Mouse (Mus musculus) adrenal gland, postnatal 36 days (tissue): ENCODE results near the gene Abca2. TPM values are rescaled to one million over a fixed set of nuclear protein-coding genes. Genes with fewer than 3 reads are reported as not detected.

Source experiments
- DNase-seq, 2 experiments: peaks; one replicate each; pipeline ENCODE4 v3.0.0; 2021; ENCODE audit warnings: mixed read lengths in 1 of 2
- total RNA-seq, 2 experiments: library from RNA; stranded (reverse); gene quantifications; 2 replicates each; pipeline ENCODE4 v1.2.3; 2021

The Abca2 gene
- total RNA-seq, 2 experiments from 2014 or later = 29.7 to 36.4 TPM

DNA sequence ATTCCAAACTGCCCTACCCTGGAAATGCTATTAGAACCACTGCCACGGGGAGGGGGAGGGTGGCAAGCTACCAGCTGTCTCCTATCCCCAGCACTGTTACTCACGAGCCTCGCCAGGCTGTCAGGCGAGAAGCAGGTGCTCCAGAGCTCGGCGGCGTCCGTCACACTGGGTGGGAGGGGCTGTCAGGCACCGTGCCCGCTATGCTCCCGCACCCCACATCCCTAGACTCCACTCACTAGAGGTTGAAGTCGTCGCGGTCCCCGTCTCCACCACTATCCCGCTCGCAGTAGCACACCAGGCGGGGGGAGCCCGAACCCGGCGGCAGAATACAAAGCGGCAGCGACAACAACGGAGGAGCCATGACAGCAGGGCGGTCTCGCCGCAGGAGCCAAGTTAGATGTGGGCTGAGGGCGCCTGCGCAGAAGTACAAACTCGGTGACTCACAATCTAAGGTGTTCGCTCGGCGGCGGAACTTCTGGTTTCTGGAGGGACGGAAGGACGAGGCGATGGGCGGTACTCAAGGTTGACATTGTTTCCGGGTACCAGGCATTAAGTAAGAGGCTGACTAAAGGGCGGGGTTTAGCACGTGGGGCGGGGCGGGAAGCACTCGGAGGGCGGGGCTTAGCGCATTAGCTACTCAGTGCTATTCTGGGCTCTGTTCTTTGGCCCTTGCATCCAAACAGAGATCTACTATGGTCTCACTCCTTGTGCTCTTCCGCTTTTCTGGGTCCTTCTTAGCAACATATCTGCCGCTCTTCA, 32.2 kb downstream of the Abca2 start, which contains the start of gene Paxx:
Paxx (minus strand) TSS at position 544 of the 759 bp plus-strand sequence.
- peak; percentile 93 for DNase-seq

DNA sequence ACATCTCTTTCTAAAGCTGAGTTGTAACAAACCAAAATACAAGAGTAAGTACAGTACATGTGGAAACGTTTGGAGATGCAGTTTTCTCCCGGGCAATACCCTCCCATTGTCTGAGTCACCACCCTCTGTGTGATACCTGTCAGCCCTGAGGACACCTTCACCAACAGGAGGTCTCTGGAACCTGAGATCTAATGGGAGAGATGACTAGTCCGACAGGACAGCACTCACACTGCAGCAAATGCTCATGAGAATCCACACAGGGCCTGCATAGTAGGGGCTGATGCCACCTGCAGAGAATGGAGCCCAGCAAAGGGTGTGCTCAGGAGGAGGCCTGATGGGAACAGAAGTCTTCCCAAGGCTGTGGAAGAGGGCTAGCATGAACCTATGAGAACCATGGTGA, 32.9 kb downstream of the Abca2 start:
- no peak for DNase-seq

DNA sequence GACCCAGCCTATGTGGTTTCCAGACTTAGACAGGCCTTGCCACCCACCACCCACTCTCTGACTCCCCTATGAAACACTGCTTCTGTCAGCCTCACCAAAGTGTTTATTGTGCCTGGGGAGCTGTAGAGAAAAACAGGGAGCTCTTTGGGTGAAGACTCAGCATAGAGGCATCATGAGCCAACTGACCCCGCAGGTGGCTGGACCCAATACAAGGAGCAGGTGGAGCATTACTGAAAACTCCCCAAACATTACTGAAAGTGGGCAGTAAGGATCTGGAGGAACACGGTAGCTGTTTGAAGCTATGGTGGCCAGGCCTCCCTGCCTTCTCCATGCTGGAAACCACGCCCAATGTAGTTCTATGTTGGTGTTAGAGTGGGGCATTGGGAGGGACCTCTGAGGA, 35.1 kb downstream of the Abca2 start:
- no peak for DNase-seq

DNA sequence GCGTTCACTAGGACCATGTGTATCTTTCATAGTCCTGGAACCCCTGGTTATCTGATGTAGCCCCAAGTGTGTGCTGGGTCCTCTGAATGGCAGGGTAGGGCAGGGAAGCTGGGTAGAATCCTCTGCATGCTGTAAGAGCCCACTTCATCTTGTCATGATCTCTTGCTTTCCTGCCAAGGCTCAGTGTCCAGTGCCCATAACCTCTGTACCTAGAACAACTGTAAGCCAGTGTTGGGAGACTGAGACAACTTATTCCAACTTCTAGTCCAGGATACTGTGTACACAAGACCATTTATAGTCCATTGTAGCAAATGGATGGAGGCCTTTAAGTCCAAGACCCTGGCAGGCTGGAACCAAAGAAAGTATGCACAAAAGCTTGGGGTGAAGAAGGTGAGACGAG, 36.8 kb downstream of the Abca2 start:
- DNase-seq = no peak

DNA sequence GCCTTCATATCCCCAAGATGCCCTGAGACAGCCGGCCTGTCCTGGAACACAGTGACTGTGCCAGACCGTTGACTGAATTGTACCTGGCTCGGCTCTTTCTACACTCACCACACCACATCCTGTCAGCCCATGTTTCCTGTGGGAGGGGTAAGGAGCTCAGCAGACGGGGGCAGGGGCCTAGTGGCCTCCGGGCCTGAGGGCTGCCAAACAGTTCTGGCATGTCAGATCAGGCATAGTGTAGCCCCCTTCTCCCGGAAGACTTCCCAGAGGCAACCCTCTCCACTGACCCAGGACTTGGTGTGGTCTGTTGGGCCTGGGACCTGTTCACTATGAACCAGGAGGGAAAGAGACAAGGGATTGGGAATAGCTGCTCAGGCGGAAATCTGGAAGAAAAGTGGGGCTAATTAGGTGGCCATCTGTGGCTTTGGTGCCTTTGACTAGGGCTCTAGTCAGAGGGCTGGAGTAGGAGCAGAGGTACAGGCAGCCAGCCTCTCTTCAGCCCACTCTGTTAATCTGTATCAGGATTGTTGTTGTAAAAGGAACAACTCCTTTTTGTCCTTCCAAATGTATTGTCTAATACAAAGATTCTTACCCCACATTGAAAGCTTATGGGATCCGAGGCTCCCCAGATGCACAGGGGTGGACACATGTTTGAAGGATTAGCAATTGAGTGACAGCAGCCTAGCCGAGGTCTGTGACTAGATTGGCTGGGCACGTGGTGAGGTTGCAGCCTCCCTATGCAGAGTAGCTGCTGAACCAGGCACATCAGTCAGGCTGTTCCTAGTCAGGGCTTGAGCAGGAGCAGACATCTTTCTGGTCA, 37.5 kb downstream of the Abca2 start:
- DNase-seq = no peak

DNA sequence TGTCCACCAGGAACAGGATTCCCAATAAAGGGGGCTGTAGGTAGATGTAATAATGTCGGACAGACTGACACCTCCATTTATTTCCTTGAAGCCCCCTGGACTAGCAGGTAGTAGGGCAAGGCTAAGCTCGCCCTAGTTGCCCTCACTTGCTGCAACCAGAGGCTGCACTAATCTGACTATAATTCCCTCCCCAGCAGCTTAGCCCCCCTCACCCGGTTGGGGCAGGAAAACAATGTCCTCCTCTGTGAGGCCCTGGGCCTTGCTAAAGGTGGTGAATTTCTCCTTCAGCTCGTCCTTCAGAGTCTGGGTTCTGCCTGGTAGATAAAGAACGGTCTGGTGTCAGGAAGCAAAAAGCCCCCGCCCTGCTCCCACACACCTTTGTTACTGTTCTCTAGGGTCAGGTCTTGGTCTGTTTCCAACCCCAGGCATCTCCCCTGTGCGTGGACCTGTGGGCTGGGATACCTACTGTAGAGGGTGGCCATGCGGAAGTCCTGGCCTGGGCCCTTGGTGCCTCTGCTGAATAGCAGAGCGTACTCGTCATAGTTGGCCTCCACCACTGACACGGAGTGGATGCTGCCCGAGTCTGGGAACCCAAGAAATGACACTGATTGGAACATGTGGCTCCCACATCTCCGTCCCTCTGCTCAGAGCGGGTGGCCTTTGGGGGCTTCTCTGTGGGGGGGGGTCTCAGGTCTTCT, 39.3 kb downstream of the Abca2 start:
- no peak for DNase-seq

DNA sequence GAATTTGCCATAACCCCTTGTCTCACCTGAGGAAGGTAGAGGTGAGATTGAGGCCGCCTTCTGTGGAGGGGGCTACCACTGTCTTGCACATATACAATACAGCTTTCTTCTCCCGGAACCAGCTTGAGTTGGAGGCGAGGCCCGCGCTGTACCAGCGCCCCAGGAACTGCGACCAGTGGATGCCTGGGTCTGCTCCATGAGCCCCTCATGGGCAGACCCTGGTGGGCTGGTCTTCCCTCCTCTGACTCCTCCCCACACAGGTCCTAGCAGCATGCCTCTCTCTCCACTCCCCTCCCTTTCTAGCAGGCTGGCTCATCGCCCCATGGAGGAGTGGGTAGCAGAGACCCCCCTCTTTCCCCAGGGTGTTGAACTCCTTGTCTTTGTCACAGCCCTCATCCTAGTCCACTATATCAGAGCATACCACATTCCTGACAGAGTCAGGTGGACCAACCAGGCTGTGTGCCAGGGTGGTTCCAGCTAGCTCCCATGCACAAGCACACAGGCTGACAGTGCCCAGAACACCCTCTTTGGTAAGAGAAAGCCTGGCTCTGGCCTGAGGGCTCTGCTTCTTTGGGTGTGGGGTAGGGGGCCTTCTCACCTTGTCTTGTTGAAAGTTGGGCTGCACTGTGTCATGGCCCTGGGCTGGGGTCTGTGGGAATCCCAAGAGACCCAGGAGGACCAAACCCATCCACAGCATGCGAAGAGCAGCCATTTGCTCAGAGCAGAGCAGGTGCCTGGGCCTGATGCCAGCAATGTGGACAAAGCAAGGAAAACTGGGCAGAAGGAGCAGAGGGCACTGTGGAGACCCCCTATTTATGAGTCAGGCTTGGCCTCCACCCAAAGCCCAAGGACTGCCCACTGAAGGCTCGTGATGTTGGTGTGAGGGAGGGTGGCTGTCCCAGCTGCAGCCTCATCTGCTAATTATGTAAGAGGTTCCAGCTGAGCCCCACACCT, 40.7 kb downstream of the Abca2 start:
- DNase-seq = peak in 1 of 2 experiments; percentile 19

DNA sequence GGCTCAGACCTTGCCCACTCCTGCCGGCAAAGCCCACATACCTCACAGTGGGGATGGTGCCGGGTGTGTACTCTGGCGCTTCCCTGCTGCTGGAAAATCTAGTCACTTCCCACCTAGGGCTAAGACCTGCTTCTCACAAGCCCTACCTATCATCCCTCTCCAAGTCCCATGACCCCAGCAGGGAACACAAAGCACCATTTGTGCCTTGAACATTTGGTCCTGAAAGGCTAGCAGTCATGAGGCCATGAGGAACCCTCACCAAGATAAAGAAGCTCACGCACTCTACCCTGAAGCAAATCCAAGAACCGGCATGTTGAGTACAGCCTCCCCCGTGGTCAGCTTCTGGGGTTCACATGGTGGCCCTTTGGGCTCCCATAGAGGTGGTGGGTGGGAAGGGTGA, 41.5 kb downstream of the Abca2 start, which contains the start of gene Ptgds:
Ptgds (minus strand) TSS at position 78 of the 400 bp plus-strand sequence.
- no peak for DNase-seq

DNA sequence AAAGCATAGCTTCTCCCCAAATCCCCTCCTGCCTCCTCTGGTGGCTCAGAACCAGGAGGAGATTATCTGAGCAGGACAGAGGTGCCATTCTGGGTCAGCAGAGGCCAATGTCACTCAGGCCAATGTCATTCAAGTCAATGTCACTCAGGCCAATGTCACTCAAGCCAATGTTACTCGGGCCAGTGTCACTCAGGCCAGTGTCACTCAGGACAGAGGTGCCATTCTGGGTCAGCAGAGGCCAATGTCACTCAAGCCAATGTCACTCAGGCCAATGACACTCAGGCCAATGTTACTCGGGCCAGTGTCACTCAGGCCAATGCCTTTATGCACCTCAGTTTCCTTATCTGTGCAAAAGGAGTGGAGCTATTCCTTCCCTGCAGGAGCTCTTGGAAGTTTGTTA, 44.0 kb downstream of the Abca2 start:
- DNase-seq = no peak

DNA sequence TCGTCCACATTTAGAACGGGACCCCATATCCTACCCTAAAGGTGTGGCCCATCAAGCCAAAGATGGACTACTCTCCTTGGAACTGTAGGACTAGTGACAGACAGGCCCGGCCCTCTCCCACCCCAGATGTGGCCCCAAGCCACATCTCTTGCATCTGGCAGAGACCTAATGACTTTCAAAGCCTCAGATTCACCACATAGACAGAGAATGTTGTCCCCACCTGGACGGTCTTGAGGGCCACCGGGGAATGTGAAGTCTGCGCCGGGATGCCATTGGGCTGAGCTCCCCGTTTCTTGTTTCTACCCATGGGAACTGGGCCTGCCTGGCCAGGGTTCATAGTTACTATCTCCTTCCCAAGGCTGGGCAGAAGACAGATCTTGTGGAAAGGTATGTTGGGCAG, 49.0 kb downstream of the Abca2 start:
- DNase-seq = no peak

DNA sequence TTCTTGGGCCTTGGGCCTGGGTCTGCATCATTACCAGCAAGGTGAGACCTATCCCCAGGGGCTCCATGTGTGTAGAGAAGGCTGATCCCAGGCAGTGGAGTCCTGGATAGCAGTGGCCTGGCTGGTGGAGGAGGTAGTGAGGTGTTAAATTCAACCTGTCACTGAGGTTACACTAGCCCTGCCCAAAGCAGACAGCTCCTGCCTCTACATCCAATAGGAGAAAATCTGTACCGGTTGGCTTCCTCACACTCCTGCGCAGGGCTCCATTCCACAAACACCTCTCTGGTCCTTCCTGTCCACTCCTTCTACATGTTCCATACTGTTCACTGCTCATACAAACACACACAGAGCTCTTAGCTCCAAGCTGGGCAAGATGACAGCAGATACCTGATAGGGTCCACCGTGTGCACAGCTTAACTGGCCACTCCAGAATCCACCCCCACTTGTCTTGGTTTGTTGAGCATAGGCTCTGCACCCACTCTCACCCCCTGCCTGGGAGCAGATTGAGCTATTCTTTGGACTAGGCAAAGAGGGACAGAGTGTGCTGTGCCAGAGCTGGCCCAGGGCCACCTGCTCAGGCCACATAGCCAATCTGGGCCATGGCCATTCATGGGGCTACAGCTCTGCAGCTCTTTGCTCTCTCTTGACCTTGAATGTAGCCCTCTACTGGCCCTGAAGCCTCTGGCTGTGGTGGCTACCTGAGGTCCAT, 49.6 kb downstream of the Abca2 start:
- DNase-seq = peak; percentile 77 to 81

DNA sequence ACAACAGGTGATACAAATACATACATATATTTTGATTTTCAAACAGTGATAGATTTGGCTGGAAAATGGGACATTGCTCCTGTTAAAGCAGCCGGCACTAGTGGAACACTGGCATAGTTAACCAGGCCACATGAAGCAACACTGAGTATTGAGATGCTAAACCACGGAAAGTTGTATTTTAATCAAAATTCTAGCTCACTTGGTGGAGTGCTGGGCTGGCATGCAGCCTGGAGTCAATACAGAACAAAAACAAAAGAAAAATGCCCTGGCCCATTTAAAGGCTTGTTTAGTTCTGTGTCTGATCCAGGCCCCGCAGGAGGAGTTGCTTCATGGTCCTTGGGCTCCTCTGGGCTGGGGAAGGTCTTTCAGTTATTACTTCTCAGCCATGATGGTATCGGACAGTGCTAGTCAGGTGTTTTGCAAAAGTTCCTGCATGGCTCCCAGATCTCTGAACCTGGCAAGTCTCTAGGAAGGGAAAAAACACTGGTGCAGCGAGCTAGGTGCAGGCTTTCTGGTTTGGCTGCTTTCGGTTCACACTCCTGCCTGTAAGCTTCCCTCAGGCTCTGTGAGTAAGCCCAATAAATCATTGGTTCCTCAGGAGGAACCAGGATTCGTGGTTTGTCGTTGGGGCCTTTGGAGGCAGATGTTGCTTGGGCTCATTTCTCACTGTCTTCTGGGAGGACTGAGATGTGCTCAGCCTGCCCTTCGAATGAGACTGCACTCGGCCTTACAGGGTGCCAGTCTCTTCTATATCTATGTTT, 51.2 kb downstream of the Abca2 start:
- DNase-seq = peak in 1 of 2 experiments; percentile 37

DNA sequence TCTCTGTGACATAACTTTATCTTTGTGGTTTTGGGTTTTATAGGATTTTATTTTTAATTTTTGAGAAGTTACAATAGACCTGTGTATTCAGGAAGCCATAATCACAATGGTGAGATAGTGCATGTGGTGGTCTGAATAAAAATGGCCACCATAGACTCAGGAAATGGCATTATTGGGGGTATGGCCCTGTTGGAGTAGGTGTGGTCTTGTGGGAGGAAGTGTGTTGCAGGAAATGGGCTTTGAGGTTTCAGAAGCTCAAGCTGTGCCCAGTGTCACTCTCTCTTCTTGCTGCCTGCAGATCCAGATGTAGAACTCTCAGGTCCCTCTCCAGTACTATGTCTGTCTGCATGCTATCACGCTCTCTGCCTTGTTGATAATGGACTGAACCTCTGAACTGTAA, 52.0 kb downstream of the Abca2 start:
- DNase-seq = no peak

DNA sequence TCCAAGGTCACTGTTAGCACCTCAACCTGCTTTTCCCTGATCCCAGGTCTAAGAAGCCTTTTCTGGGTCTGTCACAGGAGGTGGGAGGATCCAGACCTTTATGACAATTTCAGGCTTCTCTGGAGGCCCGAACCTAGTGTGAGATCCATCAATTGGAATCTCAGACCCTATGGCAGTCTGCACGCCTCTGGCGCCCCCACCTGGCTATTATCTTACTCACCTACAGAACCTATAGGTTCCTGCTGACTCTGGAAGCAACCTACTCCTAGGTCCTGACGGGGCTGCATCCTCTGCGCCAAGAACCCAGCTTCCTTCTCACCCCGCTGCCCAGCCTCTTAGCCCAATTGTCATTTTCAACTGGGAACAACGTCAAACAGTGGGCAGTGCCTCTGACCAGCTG, 54.5 kb downstream of the Abca2 start:
- peak; percentile 59 to 68 for DNase-seq

DNA sequence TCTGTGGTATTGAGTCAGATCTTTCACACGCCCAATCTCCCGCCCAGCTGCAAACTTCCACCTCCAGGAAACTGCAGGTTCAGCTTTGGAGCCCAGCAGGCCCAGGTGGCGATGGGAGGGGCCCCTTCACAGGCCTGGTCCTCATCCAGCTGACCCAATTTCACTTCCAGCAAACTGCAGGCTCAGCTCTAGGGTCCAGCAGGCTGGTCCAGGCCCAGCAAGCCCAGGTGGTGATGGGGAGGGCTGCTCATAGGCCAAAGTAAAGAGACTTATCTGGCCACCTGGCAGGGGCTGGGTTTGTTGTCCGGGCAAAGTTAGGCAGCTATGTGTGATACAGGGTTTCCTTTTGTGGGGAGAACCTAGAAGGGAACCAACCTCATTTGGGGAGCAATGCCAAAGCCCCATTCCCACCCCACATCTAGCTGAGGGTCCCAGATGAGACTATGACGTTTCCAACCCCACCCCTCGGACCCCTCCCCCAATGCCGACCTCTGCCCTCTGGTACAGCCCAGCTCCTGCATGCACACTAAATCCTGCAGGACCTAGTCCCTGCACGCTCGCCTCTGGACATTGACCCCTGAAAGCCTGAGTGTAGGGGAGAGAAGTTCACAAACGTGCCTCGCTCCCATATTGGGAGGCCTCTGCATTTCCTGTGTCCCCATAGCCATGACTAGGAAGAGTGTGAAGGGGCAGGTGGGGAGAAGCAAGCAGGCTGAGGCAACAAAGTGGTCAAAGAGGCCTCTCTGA, 56.6 kb downstream of the Abca2 start:
- DNase-seq = no peak

DNA sequence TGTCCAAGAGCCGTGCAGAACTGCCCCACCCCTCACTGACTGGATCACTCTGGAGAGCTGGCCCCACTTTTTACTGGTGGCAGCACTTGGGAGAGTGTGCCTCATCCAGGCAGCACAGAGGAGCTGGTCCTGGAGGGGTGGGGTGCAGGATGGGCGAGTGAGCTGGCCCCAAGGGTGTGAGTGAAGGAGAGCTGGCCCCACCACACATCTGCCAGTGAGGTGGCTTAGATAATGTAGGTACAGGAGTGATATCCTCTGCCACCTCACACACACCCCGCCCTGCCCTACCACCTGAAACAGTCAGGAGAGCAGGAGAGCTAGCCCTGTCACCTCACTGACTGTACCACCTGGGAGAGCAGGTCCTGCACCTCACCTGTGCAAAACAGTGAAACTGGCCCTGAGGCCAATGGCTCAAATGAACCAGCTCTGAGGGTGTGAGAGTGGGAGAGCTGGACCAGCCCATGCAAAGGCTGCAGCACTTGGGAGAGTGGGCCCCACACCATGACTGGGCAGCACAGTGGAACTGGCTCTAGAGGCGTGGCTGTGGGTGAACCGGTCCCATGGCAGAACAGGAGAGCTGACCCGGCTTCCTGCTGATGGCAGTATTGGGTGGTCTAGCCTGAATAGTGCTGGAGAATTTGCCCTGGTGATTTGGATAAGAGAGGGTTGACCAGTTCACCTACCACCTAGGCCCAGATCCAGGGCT, 59.6 kb downstream of the Abca2 start:
- DNase-seq = no peak

DNA sequence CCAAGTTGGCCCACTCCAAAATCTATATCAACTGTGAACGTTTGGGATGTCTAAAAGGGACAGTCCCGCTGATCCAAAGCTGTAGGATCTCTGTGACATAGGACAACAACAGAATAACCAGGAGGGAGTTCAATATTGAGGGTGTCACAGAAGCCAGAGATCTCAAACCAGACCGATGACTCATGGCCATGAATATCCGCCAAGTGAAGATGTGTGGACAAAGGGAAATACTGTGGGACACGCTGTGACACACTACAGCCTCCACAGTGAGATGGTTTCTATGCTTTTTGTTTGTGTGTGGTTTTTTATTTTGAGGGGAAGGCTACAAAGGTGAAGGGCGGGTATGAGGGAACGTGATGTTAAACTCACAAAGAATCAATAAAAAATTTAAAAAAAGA, 60.2 kb downstream of the Abca2 start:
- DNase-seq = peak; percentile 71 to 75

DNA sequence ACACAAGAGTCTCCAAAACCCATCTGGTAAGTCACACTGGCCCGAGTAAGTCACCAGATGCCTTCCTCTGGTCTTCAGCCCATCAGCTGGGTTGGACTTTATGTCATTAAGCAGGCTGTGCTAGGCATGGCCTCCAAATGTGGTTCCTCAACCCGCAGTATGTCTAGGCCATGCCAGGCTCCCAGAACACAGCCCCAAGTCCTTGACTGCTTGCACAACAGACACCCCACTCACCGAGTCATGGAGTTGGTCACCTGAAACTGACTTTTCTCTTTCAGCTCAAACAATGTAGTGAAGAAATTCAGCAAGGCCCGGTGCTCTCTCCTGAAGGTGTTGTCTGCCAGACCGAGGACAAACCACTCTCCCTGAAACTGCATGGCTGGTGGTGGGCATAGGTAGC, 64.5 kb downstream of the Abca2 start:
- no peak for DNase-seq
